Mouse (Mus musculus) colon, adult 2 months (tissue): Measurements from ENCODE around the gene Mob1a. TPM values are rescaled to one million over a fixed set of nuclear protein-coding genes. Genes with fewer than 3 reads are reported as not detected.

ENCODE experiments used
- polyA plus RNA-seq: library from polyadenylated mRNA; depleted of rRNA; stranded (reverse); fragments of >200 nt; gene quantifications from 2 replicates; pipeline ENCODE4 v1.2.3, GENCODE M21; 2012; rRNA removed

Gene Mob1a
- 32.4 and 35.1 TPM in 2 replicates for polyA plus RNA-seq

DNA sequence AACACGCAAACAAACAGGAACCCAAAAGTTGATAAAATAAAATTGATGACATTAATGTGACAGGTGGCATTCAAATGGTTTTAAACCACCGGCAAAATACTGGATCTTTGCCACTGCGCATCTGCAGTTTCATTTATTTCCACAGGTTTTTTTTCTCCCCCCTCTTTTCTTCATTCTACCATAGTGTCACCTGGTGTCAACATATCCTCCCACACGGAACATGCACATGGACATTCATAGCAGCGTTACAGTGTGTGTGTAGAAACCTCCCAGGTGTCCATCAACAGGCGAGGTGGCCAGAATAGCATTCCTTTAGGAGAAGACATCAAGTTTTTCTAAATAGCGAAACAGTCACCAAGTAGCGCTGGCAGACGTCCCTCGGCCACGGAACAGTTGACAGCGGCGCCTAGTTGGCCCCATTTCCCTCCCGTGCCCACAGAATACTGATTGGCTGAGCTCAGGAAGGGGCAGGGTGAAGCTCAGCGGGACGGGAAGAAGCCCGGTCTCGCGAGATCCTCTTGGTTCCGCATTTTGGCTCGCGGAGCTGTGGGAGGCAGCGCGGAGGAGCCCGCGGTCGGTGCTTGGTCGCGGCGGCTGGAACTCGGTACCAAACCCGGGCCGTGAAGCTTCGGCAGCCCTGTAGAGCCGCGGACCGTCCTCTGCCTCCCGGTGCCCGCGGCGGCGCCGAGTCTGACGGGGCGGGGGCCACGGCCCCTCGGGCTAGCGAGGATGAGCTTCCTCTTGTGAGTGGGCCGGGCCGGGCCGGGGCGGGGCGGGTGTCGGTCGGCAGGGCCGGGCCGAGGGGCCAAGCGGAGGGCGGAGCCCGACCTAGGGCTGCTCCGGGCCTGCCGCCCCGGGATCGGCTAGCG is at the start of gene Mob1a, which contains the start of gene Mthfd2:
TSS of gene Mob1a (plus strand) at position 492 of the 869 bp plus-strand sequence.
TSS of gene Mthfd2 (minus strand) at position 384 of the 869 bp plus-strand sequence.

DNA sequence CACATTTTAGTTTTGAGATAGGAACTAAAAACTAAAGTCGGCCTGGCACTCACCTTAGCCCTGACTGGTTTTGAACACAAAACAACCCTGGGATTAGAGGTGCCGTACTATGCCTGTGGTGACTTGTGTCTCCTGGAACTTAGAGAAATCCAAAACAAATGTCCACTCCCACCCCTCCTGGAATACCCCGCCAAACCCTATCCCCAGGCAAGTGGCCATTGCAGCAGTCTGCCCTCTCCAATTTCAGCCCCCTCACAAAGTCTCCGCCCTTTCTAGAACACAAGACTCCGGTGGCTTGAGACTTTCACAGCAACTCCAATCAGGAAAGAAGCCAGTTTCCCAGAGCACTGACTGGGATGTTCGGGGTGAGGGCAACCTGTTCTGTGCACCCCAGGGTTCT is 23.1 kb downstream of the Mob1a start, which contains the start of gene Bola3:
TSS of gene Bola3 (plus strand) at position 275 of the 400 bp plus-strand sequence.

Other genes starting within 250 kb of the Mob1a start
- gene Pcgf1, start 248.1 kb upstream of the Mob1a start, polyA plus RNA-seq, result 12.9 and 13.3 TPM in 2 replicates
- gene Lbx2, start 239.6 kb upstream of the Mob1a start, polyA plus RNA-seq, result 0.57 and 1.5 TPM in 2 replicates
- 11.3 and 12.3 TPM in 2 replicates for gene Ccdc142, start 224.4 kb upstream of the Mob1a start, polyA plus RNA-seq
- gene Gm42688, start 224.4 kb upstream of the Mob1a start, polyA plus RNA-seq, result 4.3 and 4.6 TPM in 2 replicates
- 69.7 and 85.9 TPM in 2 replicates for gene Mrpl53, start 217.0 kb upstream of the Mob1a start, polyA plus RNA-seq
- gene Mogs, start 210.5 kb upstream of the Mob1a start, polyA plus RNA-seq, result 91.9 and 97.3 TPM in 2 replicates
- 199 and 235 TPM in 2 replicates for gene Wbp1, start 204.5 kb upstream of the Mob1a start, polyA plus RNA-seq
- 59.8 and 64.1 TPM in 2 replicates for gene Ino80b, start 200.6 kb upstream of the Mob1a start, polyA plus RNA-seq
- gene Rtkn, start 190.6 kb upstream of the Mob1a start, polyA plus RNA-seq, result 86.7 and 88.4 TPM in 2 replicates
- gene Wdr54, start 169.6 kb upstream of the Mob1a start, polyA plus RNA-seq, result 3.4 and 4.4 TPM in 2 replicates
- 0.46 and 0.72 TPM in 2 replicates for gene 1700003E16Rik, start 169.6 kb upstream of the Mob1a start, polyA plus RNA-seq
- 151 and 162 TPM in 2 replicates for gene Dctn1, start 160.1 kb upstream of the Mob1a start, polyA plus RNA-seq
- 0.21 TPM in 2 replicates for gene Slc4a5, start 106.2 kb upstream of the Mob1a start, polyA plus RNA-seq
- 3.2 and 3.3 TPM in 2 replicates for gene Mthfd2, start 108 bp upstream of the Mob1a start, polyA plus RNA-seq
- 11.6 and 187 TPM in 2 replicates for gene Bola3, start 23.1 kb downstream of the Mob1a start, polyA plus RNA-seq
- 15.0 and 15.2 TPM in 2 replicates for gene Tet3, start 133.1 kb downstream of the Mob1a start, polyA plus RNA-seq
- 30.7 and 40.6 TPM in 2 replicates for gene Dguok, start 181.0 kb downstream of the Mob1a start, polyA plus RNA-seq
- gene Actg2, start 210.2 kb downstream of the Mob1a start, polyA plus RNA-seq, result 1,877 and 1,909 TPM in 2 replicates
- gene Stambp, start 246.7 kb downstream of the Mob1a start, polyA plus RNA-seq, result 10.4 and 13.1 TPM in 2 replicates